Mouse (Mus musculus) ovary, postnatal 36 days (tissue): Measurements from ENCODE around the gene Mms19.

Source experiments
- DNase-seq: peaks from one replicate; pipeline ENCODE4 v3.0.0; 2022; ENCODE audit warnings: low spot score, mixed read lengths

Mms19 gene

GRCm38 (mm10) chr19:41980819-41981594, at the start of gene Mms19:
Gene Mms19 (minus strand): TSS chr19:41981157.
- peak; percentile 99 for DNase-seq

- DNase-seq = peak; percentile 79
Measured at GRCm38 (mm10) chr19:42026158-42026557, 45.2 kb upstream of the Mms19 start.

- no peak for DNase-seq
Measured at GRCm38 (mm10) chr19:42022542-42022848, 41.5 kb upstream of the Mms19 start.

GRCm38 (mm10) chr19:42021681-42022541, 41.0 kb upstream of the Mms19 start:
- peak; percentile 45 for DNase-seq

- no peak for DNase-seq
Measured at GRCm38 (mm10) chr19:42019011-42019522, 38.1 kb upstream of the Mms19 start.

- peak; percentile 44 for DNase-seq
Measured at GRCm38 (mm10) chr19:42017399-42018247, 36.7 kb upstream of the Mms19 start.

- DNase-seq = no peak
Measured at GRCm38 (mm10) chr19:42016840-42017239, 35.9 kb upstream of the Mms19 start.

GRCm38 (mm10) chr19:42016251-42016650, 35.3 kb upstream of the Mms19 start:
- no peak for DNase-seq

GRCm38 (mm10) chr19:42015001-42015400, 34.0 kb upstream of the Mms19 start:
- no peak for DNase-seq

- DNase-seq = no peak
Measured at GRCm38 (mm10) chr19:42014231-42014825, 33.4 kb upstream of the Mms19 start.

- DNase-seq = no peak
Measured at GRCm38 (mm10) chr19:42011123-42011522, 30.2 kb upstream of the Mms19 start.

- no peak for DNase-seq
Measured at GRCm38 (mm10) chr19:42010436-42010835, 29.5 kb upstream of the Mms19 start.

- no peak for DNase-seq
Measured at GRCm38 (mm10) chr19:42009067-42009466, 28.1 kb upstream of the Mms19 start.

- DNase-seq = no peak
Measured at GRCm38 (mm10) chr19:42008586-42008985, 27.6 kb upstream of the Mms19 start.

- no peak for DNase-seq
Measured at GRCm38 (mm10) chr19:42006568-42006967, 25.6 kb upstream of the Mms19 start.

- no peak for DNase-seq
Measured at GRCm38 (mm10) chr19:42005616-42006015, 24.7 kb upstream of the Mms19 start.

- DNase-seq = no peak
Measured at GRCm38 (mm10) chr19:42004258-42004657, 23.3 kb upstream of the Mms19 start.

GRCm38 (mm10) chr19:42001253-42001980, 20.5 kb upstream of the Mms19 start:
- no peak for DNase-seq

GRCm38 (mm10) chr19:42000446-42000958, 19.5 kb upstream of the Mms19 start:
- DNase-seq = no peak

GRCm38 (mm10) chr19:41999688-42000283, 18.8 kb upstream of the Mms19 start:
- no peak for DNase-seq
